Mouse (Mus musculus) E14TG2a.4 (cell line): ENCODE results near the gene AI413582.

ENCODE experiments used
- CTCF ChIP-seq: conservative IDR thresholded peaks from 2 replicates; pipeline ENCODE4 v1.5.1; 2014; ENCODE audit warnings: low read length
- NANOG ChIP-seq: IDR thresholded peaks from 2 replicates; pipeline ENCODE4 v1.6.1; 2014; ENCODE audit warnings: borderline replicate concordance, low read length, mixed read lengths

DNA sequence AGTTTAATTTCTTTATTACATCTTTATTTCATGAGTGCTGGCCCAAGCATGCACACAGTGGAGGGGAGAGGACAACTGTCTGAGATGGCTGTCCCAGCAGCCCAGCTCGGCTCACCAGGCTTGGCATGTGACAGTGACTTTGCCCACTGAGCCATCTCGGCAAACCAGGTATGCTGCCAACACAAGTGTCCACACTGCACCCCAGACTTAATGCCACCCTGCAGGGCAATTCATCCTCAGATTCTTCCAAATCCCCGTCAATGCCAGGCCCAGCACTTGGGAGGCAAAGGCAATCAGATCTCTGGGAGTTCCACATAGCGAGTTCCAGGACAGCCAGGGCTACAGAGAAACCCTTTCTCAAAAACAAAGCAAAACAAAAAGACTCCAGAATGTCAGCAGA lies 47.5 kb upstream of the AI413582 start:
- TF ChIP-seq CTCF, result no peak
- TF ChIP-seq NANOG, result no peak
